Mouse (Mus musculus): ENCODE measurements around the gene Src. TPM values are rescaled to one million over a fixed set of nuclear protein-coding genes. Genes with fewer than 3 reads are reported as not detected.

The Src gene
- polyA plus RNA-seq, 1 experiment from 2014 or later, result 37.9 TPM

DNA sequence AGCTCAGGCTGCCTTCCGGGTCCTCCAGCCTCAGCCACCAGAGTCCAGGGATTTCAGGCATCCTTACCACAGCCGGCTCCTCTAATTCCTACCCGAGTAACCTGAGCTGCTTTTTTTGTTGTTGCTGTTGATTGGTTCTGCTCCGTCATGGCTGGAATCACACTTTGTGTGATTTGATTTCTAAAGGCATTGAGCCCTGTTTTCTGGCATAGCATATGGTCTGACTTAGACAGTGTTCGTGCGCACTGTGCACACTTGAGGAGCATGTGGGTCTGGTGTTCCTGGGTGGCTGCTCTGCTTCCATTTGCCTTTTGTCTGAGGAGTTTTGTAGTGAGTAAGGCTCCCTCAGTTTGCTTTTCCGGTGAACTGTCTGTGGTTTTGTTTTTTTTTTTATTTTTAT is 30.1 kb downstream of the Src start:
- no peak overlapping the region for H3K4me2 ChIP-seq (replicated peaks)
- no peak overlapping the region for H3K9ac ChIP-seq (replicated peaks)
- ATAC-seq (replicated peaks), result no peak; the same call in 1 of the 2 replicates
- no peaks in the 10 kb centered on the region for H3K4me1 ChIP-seq
- H3K9me3 ChIP-seq, result no peaks in the 10 kb centered on the region
- no peaks in the 10 kb centered on the region for H3K27me3 ChIP-seq
- H3K4me3 ChIP-seq, result no peak overlapping the region
- WGBS, result 57% methylated on average over 7 of the region's 7 CpGs
- H3K36me3 ChIP-seq, result peaks cover 31% of the 10 kb centered on the region
- peak overlapping the region; percentile 49; the same call in 1 of the 2 replicates for H3K27ac ChIP-seq (replicated peaks)

- Histone ChIP-seq H3K36me3 (peaks cover 27% of the 10 kb centered on the region), H3K4me1 (no peaks in the 10 kb centered on the region), H3K9ac (replicated peaks) (no peak overlapping the region), H3K27ac (replicated peaks) (no peak overlapping the region), H3K4me2 (replicated peaks) (no peak overlapping the region), H3K4me3 (no peak overlapping the region), H3K27me3 (no peaks in the 10 kb centered on the region), H3K9me3 (no peaks in the 10 kb centered on the region)
- 85% methylated on average over 3 of the region's 3 CpGs for WGBS
- ATAC-seq (replicated peaks), result no peak
These were observed 32.7 kb downstream of the Src start for GRCm38 (mm10) chr2:157450905-157451304.

GRCm38 (mm10) chr2:157451372-157452040 is 33.3 kb downstream of the Src start:
- H3K27me3 ChIP-seq, result no peaks in the 10 kb centered on the region
- H3K27ac ChIP-seq (replicated peaks), result no peak overlapping the region
- H3K4me3 ChIP-seq, result no peak overlapping the region
- H3K4me1 ChIP-seq, result peaks cover 2% of the 10 kb centered on the region
- ATAC-seq (replicated peaks), result no peak
- WGBS, result 87% methylated on average over 7 of the region's 7 CpGs
- no peak overlapping the region for H3K4me2 ChIP-seq (replicated peaks)
- peaks cover 21% of the 10 kb centered on the region for H3K36me3 ChIP-seq
- no peak overlapping the region for H3K9ac ChIP-seq (replicated peaks)
- H3K9me3 ChIP-seq, result no peaks in the 10 kb centered on the region

GRCm38 (mm10) chr2:157457100-157457806 is 39.0 kb downstream of the Src start:
- ATAC-seq (replicated peaks), result peak; percentile 87
- Histone ChIP-seq H3K9me3 (no peaks in the 10 kb centered on the region), H3K4me1 (peaks cover 31% of the 10 kb centered on the region), H3K27me3 (no peaks in the 10 kb centered on the region), H3K4me2 (replicated peaks) (peak overlapping the region; percentile 53), H3K36me3 (peaks cover 11% of the 10 kb centered on the region; the same call in 1 of the 2 replicates), H3K27ac (replicated peaks) (peak overlapping the region; percentile 86), H3K9ac (replicated peaks) (peak overlapping the region; percentile 58), H3K4me3 (peak overlapping the region; percentile 33)
- under 1% methylated on average over 56 of the region's 56 CpGs for WGBS

GRCm38 (mm10) chr2:157458472-157458871 is 40.2 kb downstream of the Src start:
- ATAC-seq (replicated peaks), result peak; percentile 51; the same call in 1 of the 2 replicates
- Histone ChIP-seq H3K4me1 (peaks cover 43% of the 10 kb centered on the region), H3K9ac (replicated peaks) (no peak overlapping the region), H3K9me3 (no peaks in the 10 kb centered on the region), H3K36me3 (peaks cover 5% of the 10 kb centered on the region; the same call in 1 of the 2 replicates), H3K27me3 (no peaks in the 10 kb centered on the region), H3K4me2 (replicated peaks) (no peak overlapping the region), H3K4me3 (no peak overlapping the region), H3K27ac (replicated peaks) (peak overlapping the region; percentile 86)
- 17% methylated on average over 14 of the region's 14 CpGs for WGBS

DNA sequence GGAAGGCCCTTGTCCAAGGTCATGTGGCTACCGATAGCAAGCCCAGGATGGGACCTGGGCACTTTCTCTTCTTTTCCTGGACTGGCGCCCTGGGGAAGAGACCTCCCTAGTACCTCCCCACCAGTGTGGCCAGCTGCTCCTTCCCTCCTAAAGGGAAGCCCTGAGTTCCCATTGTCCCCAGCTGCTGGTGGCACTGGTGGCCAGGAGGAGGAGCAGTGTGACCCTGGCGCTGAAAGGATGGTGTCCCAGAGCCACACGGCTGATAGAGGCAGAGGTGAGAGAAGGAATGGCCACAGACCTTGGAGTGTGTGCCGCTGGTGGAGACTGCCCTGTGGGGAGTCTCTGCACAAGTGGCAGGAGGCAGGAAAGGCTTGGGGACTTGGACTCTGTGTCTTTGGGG is 41.5 kb downstream of the Src start:
- Histone ChIP-seq H3K4me1 (peaks cover 56% of the 10 kb centered on the region), H3K4me2 (replicated peaks) (no peak overlapping the region), H3K27ac (replicated peaks) (peak overlapping the region; percentile 20), H3K4me3 (no peak overlapping the region), H3K27me3 (no peaks in the 10 kb centered on the region), H3K9me3 (no peaks in the 10 kb centered on the region), H3K9ac (replicated peaks) (peak overlapping the region; percentile 16; the same call in 1 of the 2 replicates), H3K36me3 (peaks cover 5% of the 10 kb centered on the region; the same call in 1 of the 2 replicates)
- 12% methylated on average over 4 of the region's 5 CpGs for WGBS
- ATAC-seq (replicated peaks), result no peak

DNA sequence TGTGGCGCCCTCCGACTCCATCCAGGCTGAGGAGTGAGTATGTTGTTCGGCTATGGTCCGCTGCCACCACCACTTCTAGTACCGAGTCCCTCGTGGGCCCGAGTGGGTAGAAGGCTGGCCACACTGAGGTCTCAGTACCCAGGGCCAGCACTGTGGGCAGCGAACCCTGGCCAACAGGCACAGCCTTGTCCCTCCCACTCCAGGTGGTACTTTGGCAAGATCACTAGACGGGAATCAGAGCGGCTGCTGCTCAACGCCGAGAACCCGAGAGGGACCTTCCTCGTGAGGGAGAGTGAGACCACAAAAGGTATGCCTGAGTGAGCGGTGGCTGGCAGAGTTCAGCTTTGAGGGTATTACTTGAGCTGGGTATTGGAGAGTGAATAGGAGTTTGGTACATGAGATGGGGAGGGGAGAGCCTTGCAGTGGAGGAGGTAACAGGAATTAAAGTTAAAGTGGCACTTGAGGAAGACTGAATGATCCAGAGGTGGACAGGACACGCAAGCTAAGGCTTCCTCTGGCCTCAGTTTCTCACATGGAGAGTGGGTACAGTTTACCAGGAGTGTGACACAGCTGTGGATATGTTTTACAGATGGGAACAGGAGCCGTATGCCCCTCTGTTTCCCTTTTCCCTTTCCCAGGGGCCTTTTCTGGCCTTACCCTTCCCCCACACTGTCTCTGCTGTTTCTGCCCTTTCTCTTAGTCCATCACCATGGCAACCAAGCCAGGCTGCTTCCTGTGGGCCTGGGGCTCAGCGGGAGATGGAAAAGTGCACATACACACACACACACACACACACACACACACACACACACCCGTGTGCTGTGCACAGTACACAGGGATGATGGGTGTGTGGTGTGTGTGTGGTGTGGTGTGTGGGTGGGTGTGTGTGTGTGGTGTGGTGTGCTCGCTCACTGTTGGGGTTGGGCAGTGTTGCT is 44.8 kb downstream of the Src start:
- ATAC-seq (replicated peaks), result no peak
- peaks cover 24% of the 10 kb centered on the region for H3K36me3 ChIP-seq
- 23% methylated on average over 20 of the region's 20 CpGs for WGBS
- peaks cover 58% of the 10 kb centered on the region for H3K4me1 ChIP-seq
- H3K4me3 ChIP-seq, result no peak overlapping the region
- peak overlapping the region; percentile 51; the same call in 1 of the 2 replicates for H3K9ac ChIP-seq (replicated peaks)
- no peak overlapping the region for H3K4me2 ChIP-seq (replicated peaks)
- H3K27ac ChIP-seq (replicated peaks), result peak overlapping the region; percentile 96
- no peaks in the 10 kb centered on the region for H3K27me3 ChIP-seq
- H3K9me3 ChIP-seq, result no peaks in the 10 kb centered on the region

- ATAC-seq (replicated peaks), result peak; percentile 27
- Histone ChIP-seq H3K27ac (replicated peaks) (peak overlapping the region; percentile 96), H3K27me3 (no peaks in the 10 kb centered on the region), H3K4me3 (peak overlapping the region; percentile 6), H3K4me2 (replicated peaks) (peak overlapping the region; percentile 37), H3K9me3 (no peaks in the 10 kb centered on the region), H3K9ac (replicated peaks) (peak overlapping the region; percentile 51), H3K4me1 (peaks cover 54% of the 10 kb centered on the region), H3K36me3 (peaks cover 34% of the 10 kb centered on the region)
- WGBS, result 15% methylated on average over 16 of the region's 16 CpGs
These were observed 45.9 kb downstream of the Src start for GRCm38 (mm10) chr2:157463887-157464745.

DNA sequence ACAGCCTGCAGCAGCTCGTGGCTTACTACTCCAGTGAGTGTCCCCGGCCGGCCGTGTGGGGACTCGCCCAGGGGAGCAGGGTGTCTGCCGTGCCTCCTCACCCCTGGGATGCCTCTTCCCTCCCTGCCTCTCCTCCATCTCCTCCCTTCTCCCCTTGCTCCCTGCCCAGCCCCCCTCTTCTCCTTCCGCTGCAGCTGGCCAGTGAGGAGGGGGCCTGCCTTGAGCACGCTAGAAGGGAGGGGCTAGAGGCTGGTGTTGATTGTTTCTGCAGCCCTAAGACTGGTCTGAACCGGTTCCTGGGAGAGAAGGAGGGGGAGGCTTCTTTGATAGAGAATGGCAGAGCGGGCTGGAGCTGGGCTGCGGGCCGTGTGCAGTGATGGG is 46.5 kb downstream of the Src start:
- Histone ChIP-seq H3K9me3 (no peaks in the 10 kb centered on the region), H3K9ac (replicated peaks) (peak overlapping the region; percentile 51), H3K4me3 (peak overlapping the region; percentile 6), H3K36me3 (peaks cover 41% of the 10 kb centered on the region), H3K27ac (replicated peaks) (peak overlapping the region; percentile 96), H3K27me3 (no peaks in the 10 kb centered on the region), H3K4me2 (replicated peaks) (peak overlapping the region; percentile 37), H3K4me1 (peaks cover 52% of the 10 kb centered on the region)
- peak; percentile 96 for ATAC-seq (replicated peaks)
- WGBS, result 2% methylated on average over 11 of the region's 12 CpGs

DNA sequence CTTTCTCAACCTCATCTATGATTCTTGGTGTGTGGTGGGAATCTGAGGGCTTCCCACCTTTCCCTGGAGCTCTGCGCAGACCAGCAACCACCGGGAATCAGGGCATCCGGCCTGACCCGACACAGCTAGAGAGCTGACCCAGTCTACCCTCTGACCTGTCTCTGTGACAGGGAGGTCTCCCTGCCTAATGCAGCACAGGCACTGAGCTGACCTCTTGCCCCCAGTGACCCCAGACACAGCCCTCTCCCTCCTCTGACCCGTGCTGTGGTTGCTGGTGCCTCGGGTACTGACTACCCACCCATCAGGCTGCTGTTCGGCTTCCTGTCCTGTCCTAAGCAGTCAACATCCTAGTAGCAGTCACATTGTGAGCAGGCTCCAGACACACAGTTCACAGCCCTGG is 48.6 kb downstream of the Src start:
- Histone ChIP-seq H3K4me2 (replicated peaks) (no peak overlapping the region), H3K4me1 (peaks cover 46% of the 10 kb centered on the region), H3K9ac (replicated peaks) (no peak overlapping the region), H3K27ac (replicated peaks) (peak overlapping the region; percentile 96; the same call in 1 of the 2 replicates), H3K27me3 (no peaks in the 10 kb centered on the region), H3K4me3 (no peak overlapping the region), H3K36me3 (peaks cover 44% of the 10 kb centered on the region), H3K9me3 (no peaks in the 10 kb centered on the region)
- 62% methylated on average over 7 of the region's 7 CpGs for WGBS
- no peak for ATAC-seq (replicated peaks)

DNA sequence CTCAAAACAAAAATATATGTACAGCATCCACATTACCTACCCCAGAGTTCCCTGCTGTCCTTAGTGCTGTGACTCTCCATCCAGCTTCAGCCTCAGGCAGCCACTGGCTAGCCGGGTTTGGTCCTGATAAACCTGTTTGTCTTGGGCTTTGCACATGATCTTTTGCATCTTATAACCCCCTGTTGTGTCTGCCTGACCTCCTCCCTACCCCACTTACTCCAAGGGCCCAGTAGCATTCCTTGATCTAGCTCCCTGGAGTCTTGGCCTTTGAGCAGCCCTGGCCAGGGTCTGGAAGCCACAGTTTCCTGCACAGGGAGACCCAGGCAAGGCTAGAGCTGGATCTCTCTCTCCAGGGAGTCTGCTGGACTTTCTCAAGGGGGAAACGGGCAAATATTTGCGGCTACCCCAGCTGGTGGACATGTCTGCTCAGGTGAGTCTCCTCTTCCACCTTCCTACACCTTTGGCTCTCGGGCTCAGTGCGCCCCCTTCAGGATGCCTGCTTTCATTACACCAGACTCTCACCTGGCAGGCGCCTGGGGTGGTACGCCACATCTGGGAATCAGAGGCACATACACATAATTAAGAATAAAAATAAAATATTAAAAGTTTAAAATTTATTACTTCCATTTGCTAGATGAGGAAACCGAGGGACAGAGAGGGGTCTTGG is 50.0 kb downstream of the Src start:
- Histone ChIP-seq H3K9ac (replicated peaks) (no peak overlapping the region), H3K36me3 (peaks cover 47% of the 10 kb centered on the region), H3K9me3 (no peaks in the 10 kb centered on the region), H3K4me1 (peaks cover 42% of the 10 kb centered on the region), H3K4me2 (replicated peaks) (no peak overlapping the region), H3K27me3 (no peaks in the 10 kb centered on the region), H3K4me3 (no peak overlapping the region), H3K27ac (replicated peaks) (no peak overlapping the region)
- no peak for ATAC-seq (replicated peaks)
- 68% methylated on average over 8 of the region's 8 CpGs for WGBS
